Mouse (Mus musculus) stomach, postnatal 0 days (tissue): ENCODE results near the gene Dcaf6.

Source experiments
- CTCF ChIP-seq: IDR thresholded peaks from 2 replicates; pipeline ENCODE4 v1.5.1; 2016; ENCODE audit warnings: antibody characterized with exemption, low read depth, mild to moderate bottlenecking, moderate library complexity
- EP300 ChIP-seq: optimal IDR thresholded peaks from 2 replicates; pipeline ENCODE3; 2016; ENCODE audit warnings: antibody characterized with exemption

DNA sequence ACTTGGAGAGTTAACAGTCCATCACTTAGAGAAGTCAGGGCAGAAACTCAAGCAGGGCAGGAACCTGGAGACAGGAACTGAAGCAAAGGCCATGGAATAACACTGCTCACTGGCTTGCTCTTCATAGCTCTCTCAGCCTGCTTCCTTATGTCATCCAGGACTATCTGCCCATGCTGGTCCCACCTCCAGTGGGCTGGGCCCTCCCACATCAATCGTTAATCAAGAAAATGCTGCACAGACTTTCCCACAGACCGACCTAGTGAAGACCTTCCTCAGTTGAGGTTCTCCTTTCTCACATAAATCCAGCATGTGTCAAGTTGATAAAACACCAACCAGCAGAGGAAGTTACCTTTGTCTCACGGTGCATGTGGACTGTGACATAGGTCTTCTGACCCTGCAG is 159.2 kb downstream of the Dcaf6 start:
- no peak for TF ChIP-seq CTCF
- no peak for TF ChIP-seq EP300
